Mouse (Mus musculus): ENCODE data around the gene Adgra3.

Adgra3 gene

DNA sequence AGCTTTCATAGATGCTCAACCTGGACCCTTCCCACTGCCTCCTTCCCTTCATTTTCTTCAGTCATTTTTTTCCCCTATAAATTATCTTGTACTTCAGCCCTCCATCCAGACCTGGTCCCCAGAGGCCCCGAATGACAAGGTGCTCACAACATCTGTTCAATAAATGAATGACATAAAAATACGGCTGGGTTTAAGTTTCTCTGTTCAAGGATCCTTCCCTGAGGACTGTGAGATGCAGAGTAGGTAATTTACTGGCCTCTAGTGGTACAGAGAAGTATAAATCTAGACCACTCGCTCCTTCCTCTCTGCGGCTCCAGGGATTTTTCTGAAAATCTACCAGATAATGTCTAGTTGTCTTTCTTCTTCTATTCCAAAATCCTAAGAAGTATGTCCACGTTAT lies 26.5 kb downstream of the Adgra3 start:
- DNase-seq (ENCODE audit: low read depth, low spot score) = no peak

DNA sequence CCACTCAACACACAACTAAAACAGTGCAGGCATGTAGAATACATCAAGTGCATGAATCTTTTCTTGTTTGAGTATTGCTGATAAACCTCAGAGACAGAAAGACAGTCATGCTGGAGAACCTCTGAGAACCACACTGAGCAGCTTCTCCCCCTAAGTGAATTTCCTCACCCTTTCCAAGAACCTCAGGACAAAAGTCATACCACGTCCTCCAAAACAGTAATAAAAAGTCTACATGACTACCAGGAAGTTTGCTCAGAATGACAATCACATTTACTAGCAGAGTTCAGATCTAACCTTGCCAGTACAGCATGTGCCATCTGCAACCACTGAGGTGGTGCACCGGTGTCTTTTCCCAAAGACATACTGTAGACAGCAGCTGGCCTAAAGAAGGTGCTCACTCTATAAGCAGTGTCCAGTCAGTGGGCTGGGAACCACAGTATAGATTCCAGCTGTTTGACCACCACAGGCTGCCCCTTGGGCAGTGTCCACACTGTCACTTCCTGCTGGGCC lies 27.0 kb downstream of the Adgra3 start:
- no peak for DNase-seq (ENCODE audit: low read depth, low spot score)

DNA sequence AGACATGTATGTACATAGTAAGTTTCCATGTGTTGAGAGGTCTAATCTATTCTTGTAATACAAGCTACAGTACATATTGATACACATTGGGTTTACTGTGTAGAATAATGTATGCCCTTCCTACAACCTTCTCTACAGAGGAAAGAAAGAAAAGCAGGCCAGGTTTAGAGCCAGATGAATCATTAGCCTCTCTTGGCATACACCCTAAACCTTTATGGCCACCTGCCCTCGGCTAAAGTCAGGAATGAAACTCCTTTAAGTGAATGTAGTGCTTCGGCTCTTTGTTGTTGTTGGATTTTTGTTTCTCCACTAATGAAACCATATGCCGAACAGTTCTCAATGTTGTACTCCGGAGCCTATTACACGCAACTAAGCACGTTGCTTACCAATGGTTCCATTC lies 27.5 kb downstream of the Adgra3 start:
- DNase-seq (ENCODE audit: low read depth, low spot score) = no peak

DNA sequence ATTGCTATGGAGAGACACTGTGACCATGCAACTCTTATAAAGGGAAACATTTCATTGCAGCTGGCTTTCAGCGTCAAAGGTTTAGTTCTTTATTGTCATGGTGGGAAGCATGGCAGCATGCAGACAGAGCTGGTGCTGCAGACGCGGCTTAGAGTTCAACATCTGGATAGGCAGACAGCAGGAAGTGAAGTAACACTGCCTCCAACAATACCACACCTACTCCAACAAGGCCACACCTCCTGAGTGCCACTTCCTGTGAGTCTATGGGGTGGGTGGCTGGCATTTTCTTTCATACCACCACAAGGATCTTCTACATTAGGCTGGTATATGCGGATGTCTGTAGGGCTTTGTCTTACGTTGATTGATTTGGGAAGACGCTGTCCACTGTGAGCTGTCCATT lies 29.1 kb downstream of the Adgra3 start:
- DNase-seq (ENCODE audit: low read depth, low spot score) = peak; percentile 23

DNA sequence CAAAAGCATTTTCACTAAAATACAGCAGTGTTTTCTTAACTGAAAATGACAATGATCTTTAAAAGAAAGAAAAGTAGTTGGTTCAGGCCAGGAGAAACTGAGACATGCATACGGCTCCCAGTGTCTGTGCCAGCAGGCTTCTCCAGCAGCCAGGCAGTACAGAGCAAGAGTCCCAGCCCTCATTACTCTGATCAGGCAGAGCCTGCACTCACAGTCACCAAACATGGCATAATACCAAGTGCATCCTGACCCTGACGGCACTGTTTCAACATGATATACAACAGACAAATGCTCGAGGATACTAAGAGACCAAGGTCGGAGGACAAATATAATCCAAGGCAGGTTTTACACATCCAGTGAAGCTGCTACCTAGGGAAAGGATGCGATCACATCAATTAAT lies 31.2 kb downstream of the Adgra3 start:
- DNase-seq (ENCODE audit: low read depth, low spot score) = no peak

DNA sequence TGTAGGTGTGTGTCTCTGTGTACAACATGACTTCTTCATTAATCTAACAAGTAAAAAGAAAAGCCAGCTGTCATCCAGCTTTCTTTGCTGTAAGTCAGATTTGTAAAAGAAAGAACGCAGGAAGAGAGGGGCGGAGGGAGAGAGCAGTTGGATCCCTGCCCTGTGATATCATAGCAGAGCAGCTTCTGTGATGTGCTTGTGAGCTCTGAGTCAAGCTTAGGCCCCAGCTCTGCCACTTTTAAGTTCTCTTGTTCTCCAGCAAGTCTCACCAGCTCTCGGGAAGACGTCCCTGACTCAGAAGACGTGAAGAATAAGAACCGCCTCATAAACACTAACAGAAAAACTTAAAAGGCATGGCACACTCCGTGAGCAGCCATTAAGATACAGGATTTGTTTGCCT lies 31.8 kb downstream of the Adgra3 start:
- DNase-seq (ENCODE audit: low read depth, low spot score) = no peak

DNA sequence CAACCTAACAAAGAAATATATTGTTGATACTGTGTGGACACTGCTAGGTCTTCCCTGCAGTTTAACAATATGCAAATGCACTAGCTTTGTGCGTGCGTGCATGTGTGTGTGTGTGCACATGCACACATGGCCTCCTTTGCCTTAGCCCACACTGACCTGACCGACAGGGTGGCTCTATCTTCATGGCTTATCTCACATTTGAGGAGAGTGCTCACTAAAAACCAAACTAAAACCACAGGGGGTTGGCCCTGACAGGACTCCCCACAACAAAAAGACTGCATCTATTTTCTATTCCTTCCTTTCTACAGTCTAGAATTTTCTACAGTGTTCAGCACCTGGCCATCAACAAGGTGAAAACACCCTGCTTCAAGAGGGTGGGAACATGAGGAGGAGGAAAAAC lies 32.7 kb downstream of the Adgra3 start:
- no peak for DNase-seq (ENCODE audit: low read depth, low spot score)

DNA sequence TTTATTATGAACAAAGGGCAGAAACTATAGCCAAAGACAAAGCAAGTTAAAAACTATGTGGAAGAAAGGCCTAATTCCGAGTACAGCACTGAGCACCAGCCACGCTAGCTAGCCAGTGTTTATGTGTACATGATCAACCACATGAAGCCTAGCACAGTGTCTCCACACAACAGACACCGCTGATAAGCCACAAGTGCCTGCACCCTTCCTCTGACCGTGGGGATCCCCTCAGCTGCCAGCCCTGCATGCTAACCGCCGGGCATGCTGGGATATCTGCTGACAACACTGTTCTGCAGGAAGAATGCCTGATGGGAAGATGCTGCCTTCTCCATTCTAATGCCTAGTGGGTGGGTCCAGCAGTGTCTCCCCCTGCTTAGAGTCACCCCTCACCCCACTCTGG lies 34.7 kb downstream of the Adgra3 start:
- DNase-seq (ENCODE audit: low read depth, low spot score) = no peak

DNA sequence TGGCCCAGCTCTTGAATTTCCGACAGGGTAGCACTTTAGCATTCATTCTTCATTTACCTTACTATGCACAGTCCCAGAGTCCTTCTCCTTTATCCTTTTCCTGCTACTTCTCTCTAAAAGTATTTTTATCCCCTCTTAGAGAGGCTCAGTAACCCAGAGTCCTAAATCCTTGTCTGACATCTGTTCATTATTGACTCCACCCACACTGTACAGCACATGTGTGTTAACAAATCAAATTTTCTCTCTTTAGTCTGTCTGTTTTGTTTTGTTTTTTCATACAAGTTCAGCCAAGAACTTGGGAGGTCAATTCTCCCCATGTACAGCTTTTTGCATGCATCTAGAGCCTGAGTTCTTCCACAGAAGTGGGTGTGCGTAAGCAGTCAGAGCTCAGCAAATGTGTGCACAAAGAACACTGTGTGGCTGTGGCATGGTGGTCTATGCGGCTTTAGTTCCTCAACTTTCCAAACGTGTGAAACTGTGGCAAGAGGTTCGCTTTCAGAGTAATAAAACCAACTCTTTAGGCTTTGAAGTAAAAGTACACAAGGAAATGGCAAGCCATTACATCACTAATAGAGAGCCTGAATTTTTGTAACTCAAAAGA lies 42.7 kb downstream of the Adgra3 start:
- no peak for DNase-seq (ENCODE audit: low read depth, low spot score)

DNA sequence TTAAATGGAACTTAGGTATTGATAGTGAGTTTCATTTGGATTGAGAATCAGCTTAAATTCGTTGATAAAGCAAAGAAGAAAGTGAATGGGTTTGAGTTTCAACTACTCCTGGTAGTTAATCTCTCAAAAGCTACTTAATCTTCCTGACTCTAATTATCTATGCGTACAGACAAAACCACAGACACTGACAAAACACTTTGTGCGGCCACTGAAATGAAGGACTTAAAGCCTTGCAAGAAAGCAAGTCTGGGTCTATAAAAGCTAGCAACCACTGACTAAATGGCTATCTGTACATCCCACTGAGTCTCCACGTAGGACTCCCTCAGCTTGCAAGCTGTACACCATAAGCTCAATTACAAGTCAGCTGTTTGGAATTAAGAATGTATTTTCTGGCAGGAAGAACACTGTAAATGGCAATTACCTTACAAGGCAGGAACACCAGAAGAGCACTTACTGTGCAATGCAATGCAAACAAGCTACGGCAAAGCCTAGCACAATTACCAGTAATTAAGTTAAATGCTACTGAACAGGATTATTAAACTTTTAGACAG lies 43.6 kb downstream of the Adgra3 start:
- DNase-seq (ENCODE audit: low read depth, low spot score) = no peak

DNA sequence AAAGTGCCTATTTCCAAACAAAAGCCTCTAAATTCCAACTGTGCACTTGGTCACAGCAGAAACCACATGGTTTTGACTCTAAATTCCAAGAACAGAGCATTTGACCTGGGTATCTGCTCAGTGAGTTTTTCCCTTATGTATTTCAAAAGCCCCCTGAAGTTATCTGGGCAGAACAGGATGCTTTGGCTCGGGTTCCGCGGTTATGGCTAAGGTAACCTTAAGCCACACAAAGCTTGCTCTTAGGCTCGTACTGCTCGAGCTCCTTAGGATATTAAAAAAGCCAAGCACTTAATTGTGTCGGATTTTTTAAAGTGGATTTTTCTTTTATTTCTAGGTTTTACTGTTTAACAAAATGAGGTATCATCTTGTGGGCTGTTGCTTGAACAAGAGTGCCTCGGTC lies 44.1 kb downstream of the Adgra3 start:
- DNase-seq (ENCODE audit: low read depth, low spot score) = no peak

DNA sequence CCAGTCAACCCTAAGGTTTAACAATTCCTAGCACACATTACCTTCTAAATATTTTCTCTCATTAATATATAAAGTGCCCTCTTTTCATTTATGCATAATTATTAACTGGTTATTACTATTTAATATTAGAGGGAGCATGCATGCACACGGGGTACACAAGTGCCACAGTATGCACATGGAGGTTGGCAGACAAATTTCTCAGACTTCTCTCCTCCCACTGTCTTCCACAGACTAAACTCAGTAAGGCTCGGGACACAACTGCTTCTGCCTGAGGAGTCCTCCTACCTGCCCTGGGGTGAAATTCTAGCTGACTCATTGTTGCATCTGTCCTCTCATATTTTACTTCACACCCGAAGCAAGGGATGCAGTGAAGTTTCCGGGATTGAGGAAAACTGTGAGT lies 44.8 kb downstream of the Adgra3 start:
- DNase-seq (ENCODE audit: low read depth, low spot score) = no peak

DNA sequence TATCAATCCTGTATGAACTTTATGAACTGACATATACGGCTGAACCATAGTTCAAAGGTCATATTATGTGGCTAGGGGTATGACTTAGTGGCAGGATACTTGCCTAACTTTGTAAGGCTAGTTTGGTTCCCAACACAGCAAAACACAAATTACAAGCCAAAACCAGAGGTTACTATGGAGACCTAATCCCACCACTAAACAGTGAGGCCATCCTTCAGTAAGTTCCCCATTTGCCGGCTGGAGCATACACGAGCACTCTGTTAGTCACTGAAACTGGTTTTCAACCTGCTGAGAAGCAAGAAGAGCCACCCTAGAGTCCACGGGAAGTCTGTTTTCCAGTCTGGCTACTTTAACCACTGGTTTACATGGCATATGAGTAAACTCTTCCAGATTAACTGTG lies 50.0 kb downstream of the Adgra3 start:
- no peak for DNase-seq (ENCODE audit: low read depth, low spot score)

DNA sequence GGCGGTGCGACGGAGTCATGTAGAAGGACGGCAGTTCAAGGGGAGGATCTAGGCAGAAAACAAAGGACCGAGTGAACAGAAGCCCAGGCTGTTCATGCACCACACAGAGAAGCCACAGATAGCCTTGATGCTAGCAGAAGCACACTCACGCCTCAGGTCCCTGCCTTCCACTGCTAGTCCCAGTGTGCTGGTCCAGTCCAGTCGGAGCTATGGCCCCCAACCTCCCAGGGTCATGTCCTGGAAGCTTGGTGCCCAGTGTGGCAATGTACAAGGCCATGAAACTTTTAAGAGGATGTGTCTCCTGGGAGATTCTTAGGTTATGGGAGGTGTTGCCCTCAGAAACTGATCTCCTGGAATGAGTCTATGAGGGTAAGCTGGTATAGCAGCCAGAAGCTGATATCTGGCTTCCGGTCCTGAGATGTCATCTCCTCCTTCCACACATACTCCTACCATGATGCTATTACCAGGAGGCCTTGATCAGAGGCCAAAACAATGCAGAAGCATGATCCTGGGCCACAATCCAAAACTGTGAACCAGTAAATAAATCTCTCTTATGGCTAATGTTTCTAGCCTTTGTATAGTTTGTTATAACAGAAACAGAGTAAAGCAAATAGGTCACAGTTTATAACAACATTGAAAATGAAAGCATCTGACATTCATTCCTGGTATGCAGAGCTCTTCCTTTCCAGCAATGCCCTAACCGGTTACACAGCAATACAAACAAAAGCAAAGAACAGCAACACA lies 51.7 kb downstream of the Adgra3 start:
- DNase-seq (ENCODE audit: low read depth, low spot score) = no peak

DNA sequence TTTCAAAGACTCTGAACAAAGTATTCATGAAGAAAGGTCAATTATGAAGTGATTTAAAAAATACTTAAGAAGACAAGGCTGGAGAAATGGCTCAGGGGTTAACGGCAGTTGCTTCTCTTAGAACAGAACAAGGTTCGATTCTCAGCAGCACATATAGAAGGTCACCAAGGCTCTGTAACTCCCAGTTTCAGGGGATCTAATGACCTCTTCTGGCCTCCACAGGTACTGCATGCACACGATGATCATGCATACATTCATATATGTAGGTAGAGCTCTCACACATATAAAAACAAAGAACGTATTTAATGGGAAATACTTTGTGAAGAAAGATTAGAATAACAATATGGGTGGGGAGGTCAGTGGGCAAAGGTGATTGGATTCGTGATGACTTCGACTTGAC lies 56.5 kb downstream of the Adgra3 start:
- no peak for DNase-seq (ENCODE audit: low read depth, low spot score)

DNA sequence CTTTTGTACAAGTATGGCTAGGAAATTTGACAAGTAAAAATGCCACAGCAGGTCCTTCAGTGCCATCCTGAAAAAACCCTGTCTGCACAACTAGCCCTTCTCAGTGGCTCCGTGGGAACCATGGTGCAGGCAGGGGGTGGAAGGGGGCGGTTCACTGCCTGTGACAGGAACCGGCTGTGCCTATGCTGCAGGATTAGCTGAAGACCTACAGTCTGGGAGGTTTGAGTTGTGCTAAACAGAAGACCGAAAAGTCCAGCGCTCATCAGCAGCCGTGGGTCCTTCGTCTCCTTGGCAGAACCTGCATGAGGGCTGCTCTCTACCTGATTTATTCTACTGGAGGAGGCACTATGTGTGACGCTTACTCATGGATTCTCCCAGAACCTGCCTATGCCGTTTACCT lies 59.0 kb downstream of the Adgra3 start:
- no peak for DNase-seq (ENCODE audit: low read depth, low spot score)

DNA sequence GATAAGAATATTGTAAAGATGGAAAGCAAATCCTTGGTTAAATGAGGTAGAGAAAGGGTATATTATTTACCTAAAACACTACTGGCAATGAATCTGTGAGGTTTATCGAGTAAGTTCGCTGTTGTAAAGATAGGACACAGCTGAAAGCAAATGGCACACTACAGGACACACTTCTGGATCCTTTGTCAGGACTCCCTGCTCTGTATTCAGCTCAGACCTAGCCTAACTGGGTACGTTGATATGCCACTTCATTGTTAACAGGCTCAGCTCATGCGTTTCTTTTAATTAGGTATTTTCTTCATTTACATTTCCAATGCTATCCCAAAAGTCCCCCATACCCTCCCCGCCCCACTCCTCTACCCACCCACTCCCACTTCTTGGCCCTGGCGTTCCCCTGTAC lies 61.8 kb downstream of the Adgra3 start:
- no peak for DNase-seq (ENCODE audit: low read depth, low spot score)

DNA sequence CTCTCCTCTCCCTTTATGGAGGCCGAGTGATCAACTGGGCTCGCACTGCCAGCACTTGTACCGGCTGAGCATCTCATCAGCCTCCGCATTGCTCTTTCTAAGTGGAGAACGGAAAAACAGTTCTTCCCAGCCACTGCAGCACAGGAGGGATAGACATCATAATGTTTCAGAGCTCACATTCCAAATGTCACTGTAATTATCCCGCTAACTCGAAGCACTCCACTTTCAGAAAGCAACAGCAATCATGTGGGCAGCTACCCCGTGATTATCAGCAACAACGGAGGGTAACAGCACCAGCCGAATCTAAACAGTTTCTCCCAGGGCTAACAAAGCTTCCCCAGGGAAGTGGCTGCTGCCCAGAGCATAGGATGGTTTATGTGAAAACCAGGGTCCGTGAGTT lies 62.3 kb downstream of the Adgra3 start:
- no peak for DNase-seq (ENCODE audit: low read depth, low spot score)

DNA sequence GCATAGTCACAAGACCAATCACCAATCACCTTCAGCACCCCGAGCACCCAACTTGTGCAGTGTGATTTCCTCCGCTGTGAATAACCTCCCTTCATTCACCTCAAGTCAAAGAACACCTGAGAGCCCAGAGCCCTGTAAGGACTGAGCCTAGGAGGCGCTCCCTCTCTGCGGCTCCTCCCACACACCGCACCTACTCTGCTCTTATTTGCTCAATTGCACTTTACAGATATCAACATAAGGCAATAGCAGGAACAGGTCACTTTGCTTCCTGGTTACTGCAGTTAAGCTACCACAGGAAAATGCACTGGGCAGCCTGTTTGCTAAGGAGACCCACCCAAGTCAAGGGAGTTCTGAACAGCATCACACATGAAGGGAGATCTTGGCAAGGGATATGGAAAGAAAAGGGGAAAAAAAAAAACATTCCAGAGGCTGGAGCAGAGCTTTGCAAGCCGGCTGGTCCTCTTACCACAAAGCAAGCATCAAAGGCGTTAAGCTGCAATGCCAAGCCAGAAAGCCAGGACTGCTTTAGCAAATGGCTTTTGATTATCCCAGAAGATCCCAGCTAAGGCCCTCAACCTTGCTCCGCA lies 68.0 kb downstream of the Adgra3 start:
- DNase-seq (ENCODE audit: low read depth, low spot score) = no peak

DNA sequence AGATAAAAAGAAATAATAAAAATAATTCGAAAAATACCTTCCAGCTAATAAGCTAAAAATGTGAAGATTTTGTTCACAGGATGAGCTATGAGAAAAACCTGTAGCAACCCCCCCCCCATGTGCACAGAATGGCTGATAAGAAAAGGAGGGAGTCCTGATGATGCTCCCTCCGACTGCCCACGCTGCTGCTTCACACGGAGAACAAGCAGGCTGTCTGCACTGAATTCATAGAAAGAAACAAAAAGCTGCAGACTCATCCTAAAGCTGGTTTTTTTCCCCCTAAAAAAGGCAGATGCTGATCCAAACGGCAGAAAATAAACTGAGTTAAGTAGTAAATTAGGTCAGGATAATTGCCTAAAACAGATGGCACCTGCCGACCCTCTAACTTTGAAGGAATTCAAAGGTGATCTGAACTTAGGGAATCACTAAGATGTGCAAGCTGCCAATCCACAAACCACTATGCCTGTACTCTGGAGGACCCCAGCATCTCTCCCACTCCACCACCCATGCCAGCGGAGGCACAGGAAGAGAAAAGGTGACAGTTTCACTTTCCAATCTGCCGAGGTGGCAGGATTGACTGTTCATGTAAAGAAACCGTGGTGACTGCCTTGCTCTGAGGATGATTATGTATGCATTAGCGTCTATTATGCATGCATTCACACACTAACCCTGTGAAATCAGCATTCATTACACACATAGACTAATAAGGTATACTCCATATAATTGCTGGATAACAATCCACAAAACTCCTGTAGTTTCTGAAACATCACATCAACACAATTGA lies 70.6 kb downstream of the Adgra3 start:
- no peak for DNase-seq (ENCODE audit: low read depth, low spot score)

DNA sequence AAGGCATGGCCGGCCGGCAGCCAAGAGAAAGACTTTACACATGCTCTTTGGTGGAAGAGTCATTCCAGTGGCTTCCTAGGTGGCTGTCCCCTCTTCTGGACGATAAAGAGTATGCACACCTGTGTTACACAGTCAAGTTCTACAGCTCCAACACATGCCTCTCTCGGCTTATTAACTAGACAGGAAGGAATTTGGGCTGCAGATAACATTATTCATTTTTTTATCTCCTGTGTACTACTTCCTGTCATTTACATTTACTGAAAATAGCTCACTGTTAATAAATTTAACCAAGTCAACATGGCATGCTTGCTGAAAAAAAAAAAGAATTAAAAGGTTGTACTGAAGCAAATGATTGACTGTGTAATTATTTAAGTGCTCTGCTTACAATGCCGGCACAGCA lies 78.1 kb downstream of the Adgra3 start:
- DNase-seq (ENCODE audit: low read depth, low spot score) = no peak

DNA sequence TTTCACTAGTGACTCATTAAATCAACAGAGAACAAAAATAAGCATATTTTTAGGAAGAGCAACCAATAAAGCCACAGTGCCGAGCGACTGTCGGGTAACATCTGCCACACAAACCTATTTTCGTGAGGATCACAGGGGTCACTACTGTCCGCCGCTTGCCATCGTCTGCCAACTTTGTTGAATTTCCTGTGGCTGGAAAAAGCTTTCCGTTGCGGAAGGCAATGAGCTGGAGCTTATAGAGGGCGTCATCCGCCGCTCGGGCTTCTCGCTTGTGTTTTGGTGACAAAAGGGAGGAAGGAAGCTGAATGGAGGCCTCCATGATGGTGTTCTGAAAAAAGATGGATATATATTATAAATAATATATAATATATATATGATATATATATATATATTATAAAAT lies 79.6 kb downstream of the Adgra3 start:
- DNase-seq (ENCODE audit: low read depth, low spot score) = no peak
